Mouse (Mus musculus) kidney, embryonic 14.5 days (tissue): Measurements from ENCODE around the gene Fthl17a. TPM values are rescaled to one million over a fixed set of nuclear protein-coding genes. Genes with fewer than 3 reads are reported as not detected.
A peak's percentile ranks its signal among the peaks of the same experiment; 100 is the strongest.

Experiments used
- ATAC-seq: fragments of 200-750 bp; cut with Nextera tagmentation; 2 replicates; pipeline ENCODE4 v1.8.0; 2017; ENCODE audit warnings: moderate number of reproducible peaks, mild to moderate bottlenecking, moderate TSS enrichment, moderate library complexity; ENCODE audit not compliant: low FRiP score, low TSS enrichment
- H3K27ac ChIP-seq: fragments of 300-500 bp; sonication (generic); 2 replicates; pipeline ENCODE4 v1.5.1; 2014; ENCODE audit warnings: low read depth, mild to moderate bottlenecking, low read length, moderate library complexity, mixed read lengths
- H3K27me3 ChIP-seq: fragments of 300-500 bp; sonication (generic); 2 replicates; pipeline ENCODE4 v1.6.1; 2014; ENCODE audit warnings: mild to moderate bottlenecking, low read length; ENCODE audit not compliant: control insufficient read depth, insufficient read depth
- H3K36me3 ChIP-seq: fragments of 300-500 bp; sonication (generic); 2 replicates; pipeline ENCODE4 v1.6.1; 2014; ENCODE audit warnings: low read length, mixed read lengths; ENCODE audit not compliant: control insufficient read depth, insufficient read depth
- H3K4me1 ChIP-seq: fragments of 300-500 bp; sonication (generic); 2 replicates; pipeline ENCODE4 v1.6.1; 2014; ENCODE audit warnings: low read length, mixed read lengths; ENCODE audit not compliant: control insufficient read depth, insufficient read depth
- H3K4me2 ChIP-seq: fragments of 300-500 bp; sonication (generic); replicated peaks from 2 replicates; pipeline ENCODE4 v1.6.1; 2014; ENCODE audit warnings: low read depth, mild to moderate bottlenecking, low read length
- H3K4me3 ChIP-seq: fragments of 300-500 bp; sonication (generic); 2 replicates; pipeline ENCODE4 v1.5.1; 2014; ENCODE audit warnings: mild to moderate bottlenecking, low read length
- H3K9ac ChIP-seq: fragments of 300-500 bp; sonication (generic); 2 replicates; pipeline ENCODE4 v1.6.1; 2014; ENCODE audit warnings: low read depth, mild to moderate bottlenecking, low read length, moderate library complexity
- H3K9me3 ChIP-seq: fragments of 300-500 bp; sonication (generic); 2 replicates; pipeline ENCODE4 v1.6.1; 2016; ENCODE audit warnings: low read length; ENCODE audit not compliant: control insufficient read depth
- WGBS: fragments of 180-500 bp; shearing (Covaris S2); extraction: QIAGEN DNeasy Blood & Tissue Kit; methylation state at CpG from one replicate; pipeline ENCODE4 v1.1.7; 2014; 5-methylcytosine and 5-hydroxymethylcytosine counted together
- polyA plus RNA-seq: library from polyadenylated mRNA; unstranded; fragments of >200 nt; fragmentation: Nextera tagmentation; extraction: Ambion mirVana; gene quantifications from 2 replicates; pipeline ENCODE4 v1.2.1, GENCODE M21; 2014

Gene Fthl17a
- not detected in 2 replicates for polyA plus RNA-seq

DNA sequence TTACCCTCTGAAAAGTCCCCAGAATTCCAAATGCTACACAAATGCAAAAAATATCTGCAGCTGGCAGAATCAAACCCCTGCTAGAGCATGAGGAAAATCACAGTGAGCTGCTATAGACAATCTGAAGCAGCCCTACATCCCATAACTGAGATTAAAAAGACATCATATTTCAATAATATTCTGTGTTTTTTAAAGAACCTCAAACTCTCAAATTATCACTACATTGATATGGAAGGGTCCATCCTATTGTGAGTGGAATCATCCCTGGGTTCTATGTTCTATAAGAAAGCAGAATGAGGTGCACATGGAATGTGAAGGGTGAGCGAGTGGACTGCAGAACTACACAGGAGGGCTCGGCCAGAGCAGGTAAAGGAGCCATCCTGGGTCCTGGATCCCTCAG is at the start of gene Fthl17a:
Gene Fthl17a (plus strand): TSS at position 301 of the 400 bp plus-strand sequence.
- ATAC-seq: no peak
- no peak within 1 kb of the TSS for H3K9ac ChIP-seq
- H3K4me3 ChIP-seq: no peak within 1 kb of the TSS
- 92% methylated on average over 2 of the region's 2 CpGs for WGBS
- no peak within 1 kb of the TSS for H3K27ac ChIP-seq
- H3K4me1 ChIP-seq: no peaks in the 10 kb centered on the region
- H3K4me2 ChIP-seq: no peak within 1 kb of the TSS
- no peaks in the 10 kb centered on the region for H3K36me3 ChIP-seq
- H3K27me3 ChIP-seq: no peaks in the 10 kb centered on the region
- no peaks in the 10 kb centered on the region for H3K9me3 ChIP-seq

DNA sequence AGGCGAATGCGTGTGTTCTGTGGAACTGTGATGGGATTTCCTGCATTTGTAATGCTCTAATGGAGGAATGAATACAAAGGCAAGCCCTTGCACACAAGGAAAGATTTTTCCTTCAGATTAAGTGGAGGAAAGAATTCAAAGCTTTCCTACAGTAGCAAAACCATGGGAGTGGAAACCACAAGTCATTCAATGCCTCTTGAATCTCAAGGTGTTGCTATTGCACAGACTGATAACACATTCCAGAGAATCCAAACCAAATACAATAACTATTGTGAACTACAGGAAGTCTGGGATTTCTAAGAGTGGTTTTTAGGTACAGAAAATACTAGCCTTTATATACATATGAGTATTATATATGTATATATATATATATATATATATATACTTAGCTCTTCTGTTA is 42.5 kb upstream of the Fthl17a start:
- Histone ChIP-seq H3K4me3 (no peak overlapping the region), H3K9me3 (no peaks in the 10 kb centered on the region), H3K4me2 (no peak overlapping the region), H3K27ac (no peak overlapping the region), H3K27me3 (no peaks in the 10 kb centered on the region), H3K36me3 (no peaks in the 10 kb centered on the region), H3K9ac (no peak overlapping the region), H3K4me1 (no peaks in the 10 kb centered on the region)
- WGBS: 87% methylated on average over 2 of the region's 2 CpGs
- no peak for ATAC-seq

DNA sequence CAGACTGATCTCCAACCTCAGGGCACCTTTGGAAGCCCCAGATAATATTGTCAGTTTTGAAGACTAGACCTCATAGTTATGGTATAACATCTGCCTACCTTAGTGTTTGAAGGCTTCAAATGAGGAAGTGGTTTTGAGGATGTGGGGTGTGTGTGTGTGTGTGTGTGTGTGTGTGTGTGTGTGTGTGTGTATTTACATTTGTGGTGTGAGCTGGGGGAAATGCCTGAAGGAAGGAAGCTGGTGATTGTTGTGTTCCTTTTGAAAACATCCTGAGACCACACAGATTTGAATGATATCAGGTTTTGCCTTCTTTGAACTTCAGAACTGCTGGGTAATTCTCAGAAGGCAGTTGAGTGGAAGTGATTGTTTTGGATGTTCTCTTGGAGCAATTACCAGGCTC is 22.6 kb upstream of the Fthl17a start:
- Histone ChIP-seq H3K4me1 (no peaks in the 10 kb centered on the region), H3K9me3 (no peaks in the 10 kb centered on the region), H3K27ac (no peak overlapping the region), H3K27me3 (no peaks in the 10 kb centered on the region), H3K4me3 (no peak overlapping the region), H3K36me3 (no peaks in the 10 kb centered on the region), H3K9ac (no peak overlapping the region), H3K4me2 (no peak overlapping the region)
- ATAC-seq: no peak

- ATAC-seq: no peak
- Histone ChIP-seq H3K4me2 (no peak overlapping the region), H3K4me1 (no peaks in the 10 kb centered on the region), H3K27ac (no peak overlapping the region), H3K9ac (no peak overlapping the region), H3K36me3 (no peaks in the 10 kb centered on the region), H3K27me3 (no peaks in the 10 kb centered on the region), H3K4me3 (no peak overlapping the region), H3K9me3 (no peaks in the 10 kb centered on the region)
- WGBS: 54% methylated on average over 8 of the region's 8 CpGs
These were observed 22.3 kb downstream of the Fthl17a start for GRCm38 (mm10) chrX:85271821-85272220.

DNA sequence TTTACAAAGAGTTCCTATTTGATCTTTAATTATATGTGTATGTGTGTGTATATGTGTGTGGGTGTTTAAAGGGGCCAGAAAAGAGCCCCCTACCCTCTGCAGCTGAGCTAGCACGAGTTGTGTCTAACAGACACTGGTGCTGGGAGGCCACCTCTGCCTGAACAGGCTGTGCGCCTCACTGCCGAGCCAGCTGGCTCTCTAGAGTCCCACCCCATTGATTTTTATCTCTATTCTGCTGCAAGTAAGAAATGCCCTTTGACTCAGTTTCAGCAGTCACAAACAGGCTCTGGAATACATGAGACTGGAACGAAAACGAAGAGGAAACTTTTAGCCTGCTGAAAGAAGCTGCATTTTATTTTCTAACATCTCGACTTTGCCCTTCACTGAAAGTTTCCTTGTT is 22.8 kb downstream of the Fthl17a start:
- no peaks in the 10 kb centered on the region for H3K9me3 ChIP-seq
- 53% methylated on average over 6 of the region's 6 CpGs for WGBS
- no peak overlapping the region for H3K27ac ChIP-seq
- H3K4me1 ChIP-seq: no peaks in the 10 kb centered on the region
- H3K4me3 ChIP-seq: no peak overlapping the region
- no peaks in the 10 kb centered on the region for H3K36me3 ChIP-seq
- no peaks in the 10 kb centered on the region for H3K27me3 ChIP-seq
- peak; percentile 80 for ATAC-seq
- no peak overlapping the region for H3K9ac ChIP-seq
- H3K4me2 ChIP-seq: no peak overlapping the region

- no peak overlapping the region for H3K4me3 ChIP-seq
- no peaks in the 10 kb centered on the region for H3K27me3 ChIP-seq
- H3K36me3 ChIP-seq: no peaks in the 10 kb centered on the region
- H3K9me3 ChIP-seq: no peaks in the 10 kb centered on the region
- no peaks in the 10 kb centered on the region for H3K4me1 ChIP-seq
- WGBS: 87% methylated on average over 1 of the region's 1 CpGs
- H3K4me2 ChIP-seq: no peak overlapping the region
- ATAC-seq: no peak
- no peak overlapping the region for H3K27ac ChIP-seq
- no peak overlapping the region for H3K9ac ChIP-seq
These were observed 40.4 kb downstream of the Fthl17a start for GRCm38 (mm10) chrX:85289846-85290245.

DNA sequence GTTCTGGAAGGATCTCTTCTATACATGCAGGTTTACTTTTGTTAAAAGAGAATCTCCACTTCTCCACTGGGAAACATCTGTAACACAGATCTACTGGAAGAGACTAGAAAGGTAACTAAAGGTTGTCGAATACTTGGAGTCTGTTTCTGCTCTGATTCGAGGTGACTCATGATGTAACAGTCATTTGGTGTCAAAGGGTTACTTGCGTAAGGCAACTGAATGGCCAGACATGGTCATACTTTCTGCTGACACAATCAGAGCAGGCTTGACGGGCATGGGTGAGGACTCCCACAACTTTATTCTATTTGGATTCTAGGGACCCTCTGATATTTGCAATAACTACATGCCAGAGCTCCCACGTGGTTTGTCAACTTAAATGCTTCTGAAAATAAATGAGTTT is 43.3 kb downstream of the Fthl17a start:
- WGBS: 77% methylated on average over 5 of the region's 5 CpGs

DNA sequence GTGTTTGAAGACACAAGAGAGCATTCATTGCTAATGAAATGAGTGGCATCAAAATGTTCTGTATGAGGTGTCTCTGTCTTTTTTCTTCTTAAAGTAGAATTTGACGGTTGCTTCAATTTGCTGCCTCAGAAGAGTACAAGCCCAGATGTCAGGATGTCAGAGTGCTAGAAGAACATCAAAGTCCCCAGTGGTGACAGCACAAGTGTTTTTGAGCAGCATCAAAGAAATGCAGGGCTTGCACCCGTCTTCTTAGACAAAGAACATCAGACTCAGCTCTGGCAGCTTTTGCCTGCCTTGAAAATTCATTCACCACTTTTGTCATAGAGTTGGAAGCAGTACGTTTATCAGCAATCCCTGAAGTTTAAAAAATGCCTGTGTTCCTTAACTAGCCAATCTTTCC is 44.5 kb downstream of the Fthl17a start:
- no peak overlapping the region for H3K4me3 ChIP-seq
- no peak for ATAC-seq
- H3K4me2 ChIP-seq: no peak overlapping the region
- no peak overlapping the region for H3K9ac ChIP-seq
- H3K36me3 ChIP-seq: no peaks in the 10 kb centered on the region
- no peaks in the 10 kb centered on the region for H3K4me1 ChIP-seq
- no peaks in the 10 kb centered on the region for H3K27me3 ChIP-seq
- H3K9me3 ChIP-seq: no peaks in the 10 kb centered on the region
- WGBS: 55% methylated on average over 3 of the region's 3 CpGs
- H3K27ac ChIP-seq: no peak overlapping the region

More for the DNA sequence above, 43.3 kb downstream of the Fthl17a start:
- no peak for ATAC-seq
- no peak overlapping the region for H3K4me2 ChIP-seq
- H3K27ac ChIP-seq: no peak overlapping the region
- no peaks in the 10 kb centered on the region for H3K9me3 ChIP-seq
- no peaks in the 10 kb centered on the region for H3K4me1 ChIP-seq
- no peak overlapping the region for H3K9ac ChIP-seq
- H3K4me3 ChIP-seq: no peak overlapping the region
- H3K36me3 ChIP-seq: no peaks in the 10 kb centered on the region
- no peaks in the 10 kb centered on the region for H3K27me3 ChIP-seq

DNA sequence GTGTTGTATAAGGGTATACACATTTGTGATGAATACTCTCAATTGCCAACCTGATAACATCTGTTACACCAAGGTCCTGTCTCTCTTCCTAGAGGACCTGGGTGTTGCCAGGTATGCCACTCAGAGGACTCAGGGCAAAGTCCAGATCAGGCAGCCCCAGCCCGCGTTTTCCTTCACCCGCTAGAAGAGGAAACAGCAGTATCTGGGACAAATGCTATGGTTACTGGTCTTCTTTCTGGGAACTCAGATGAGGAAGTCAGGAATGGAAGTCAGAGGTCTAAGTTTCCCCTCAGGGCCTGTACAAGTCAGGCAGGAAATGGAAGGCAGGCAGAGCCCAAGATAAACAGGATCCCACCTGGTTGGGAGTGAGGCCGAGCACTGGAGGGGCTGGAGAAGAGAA is 55.2 kb downstream of the Fthl17a start:
- Histone ChIP-seq H3K4me3 (no peak overlapping the region), H3K36me3 (no peaks in the 10 kb centered on the region), H3K9ac (no peak overlapping the region), H3K4me2 (no peak overlapping the region), H3K9me3 (no peaks in the 10 kb centered on the region), H3K27ac (no peak overlapping the region), H3K27me3 (no peaks in the 10 kb centered on the region), H3K4me1 (no peaks in the 10 kb centered on the region)
- WGBS: 71% methylated on average over 4 of the region's 4 CpGs
- no peak for ATAC-seq

DNA sequence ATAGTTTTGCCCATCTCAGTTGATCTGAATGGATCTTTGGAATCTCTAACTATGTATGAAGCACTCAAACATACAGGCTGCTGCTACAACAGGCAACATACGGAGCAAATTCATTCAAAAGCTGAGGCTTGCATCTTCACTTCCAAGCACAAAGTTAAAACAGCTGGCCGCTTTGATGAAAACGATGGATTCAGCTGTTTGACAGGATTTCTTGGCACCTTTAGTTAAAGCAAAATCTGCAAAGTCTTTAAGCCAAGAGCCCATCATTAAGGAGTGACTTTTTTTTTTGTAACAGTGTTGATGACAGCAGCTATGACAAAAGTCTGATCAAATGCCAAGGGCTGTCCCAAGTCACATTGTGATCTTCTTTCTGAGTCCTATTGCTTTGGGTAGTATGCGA is 69.1 kb downstream of the Fthl17a start:
- no peaks in the 10 kb centered on the region for H3K4me1 ChIP-seq
- ATAC-seq: no peak
- H3K9ac ChIP-seq: no peak overlapping the region
- H3K36me3 ChIP-seq: no peaks in the 10 kb centered on the region
- H3K27me3 ChIP-seq: no peaks in the 10 kb centered on the region
- no peak overlapping the region for H3K4me3 ChIP-seq
- no peaks in the 10 kb centered on the region for H3K9me3 ChIP-seq
- H3K27ac ChIP-seq: no peak overlapping the region
- no peak overlapping the region for H3K4me2 ChIP-seq
- WGBS: 86% methylated on average over 4 of the region's 4 CpGs
